Mouse (Mus musculus): ENCODE measurements around the gene Sbno2.

GRCm38 (mm10) chr10:80103032-80103431 is 2.3 kb downstream of the Sbno2 start:
- TF ChIP-seq CTCF (IDR thresholded peaks at IDR 0.05; ENCODE audit: low read depth): no peak
- peak; percentile 51 for TF ChIP-seq EP300 (IDR thresholded peaks at IDR 0.05; ENCODE audit: low read depth)
